Mouse (Mus musculus): Measurements from ENCODE around the gene Ankrd6.
A peak's percentile ranks its signal among the peaks of the same experiment; 100 is the strongest.

Gene Ankrd6

GRCm38 (mm10) chr4:32899051-32899450 lies 51.6 kb downstream of the Ankrd6 start:
- DNase-seq = no peak

- DNase-seq = no peak
Measured at GRCm38 (mm10) chr4:32891341-32891740, 59.3 kb downstream of the Ankrd6 start.

- no peak for DNase-seq
Measured at GRCm38 (mm10) chr4:32890735-32891098, 59.9 kb downstream of the Ankrd6 start.

GRCm38 (mm10) chr4:32889996-32890734 lies 60.5 kb downstream of the Ankrd6 start:
- no peak for DNase-seq

- DNase-seq = peak; percentile 42 to 44
Measured at GRCm38 (mm10) chr4:32889246-32889645, 61.4 kb downstream of the Ankrd6 start.

- no peak for DNase-seq
Measured at GRCm38 (mm10) chr4:32886479-32886878, 64.2 kb downstream of the Ankrd6 start.

GRCm38 (mm10) chr4:32884599-32884998 lies 66.0 kb downstream of the Ankrd6 start:
- no peak for DNase-seq

- no peak for DNase-seq
Measured at GRCm38 (mm10) chr4:32881001-32881400, 69.6 kb downstream of the Ankrd6 start.

GRCm38 (mm10) chr4:32874669-32875068 lies 76.0 kb downstream of the Ankrd6 start:
- DNase-seq = no peak

- DNase-seq = no peak
Measured at GRCm38 (mm10) chr4:32872189-32872749, 78.4 kb downstream of the Ankrd6 start.

- DNase-seq = no peak
Measured at GRCm38 (mm10) chr4:32869370-32869769, 81.3 kb downstream of the Ankrd6 start.

- no peak for DNase-seq
Measured at GRCm38 (mm10) chr4:32868858-32869257, 81.8 kb downstream of the Ankrd6 start.

- no peak for DNase-seq
Measured at GRCm38 (mm10) chr4:32868437-32868836, 82.2 kb downstream of the Ankrd6 start.

GRCm38 (mm10) chr4:32867460-32867859 lies 83.2 kb downstream of the Ankrd6 start:
- DNase-seq = no peak

- no peak for DNase-seq
Measured at GRCm38 (mm10) chr4:32864867-32865242, 85.8 kb downstream of the Ankrd6 start.

GRCm38 (mm10) chr4:32864131-32864866 lies 86.3 kb downstream of the Ankrd6 start:
- DNase-seq = peak; percentile 4 to 8

GRCm38 (mm10) chr4:32863447-32864130 lies 87.1 kb downstream of the Ankrd6 start:
- DNase-seq = no peak

- DNase-seq = no peak
Measured at GRCm38 (mm10) chr4:32862751-32863446, 87.7 kb downstream of the Ankrd6 start.

- no peak for DNase-seq
Measured at GRCm38 (mm10) chr4:32862011-32862750, 88.5 kb downstream of the Ankrd6 start.

- DNase-seq = no peak
Measured at GRCm38 (mm10) chr4:32860184-32860965, 90.3 kb downstream of the Ankrd6 start.

- no peak for DNase-seq
Measured at GRCm38 (mm10) chr4:32855580-32855979, 95.1 kb downstream of the Ankrd6 start.
